Mouse (Mus musculus) left cerebral cortex, postnatal 4 days (tissue): ENCODE measurements around the gene Emc8. TPM values are rescaled to one million over a fixed set of nuclear protein-coding genes. Genes with fewer than 3 reads are reported as not detected.

Experiments
- DNase-seq: peaks from one replicate; pipeline ENCODE4 v3.0.0-alpha.2; 2022
- intact Hi-C: fragments of 180-260 bp; cut with DNase I; formaldehyde crosslinking; loops from one replicate; pipeline ENCODE4 v1.15.1; 2025
- total RNA-seq, 2 experiments: library from RNA; stranded (reverse); gene quantifications; 2 replicates each; pipeline ENCODE4 v1.2.3; 2021

The Emc8 gene
- total RNA-seq, 2 experiments from 2014 or later, result 68.7 to 69.7 TPM

DNA sequence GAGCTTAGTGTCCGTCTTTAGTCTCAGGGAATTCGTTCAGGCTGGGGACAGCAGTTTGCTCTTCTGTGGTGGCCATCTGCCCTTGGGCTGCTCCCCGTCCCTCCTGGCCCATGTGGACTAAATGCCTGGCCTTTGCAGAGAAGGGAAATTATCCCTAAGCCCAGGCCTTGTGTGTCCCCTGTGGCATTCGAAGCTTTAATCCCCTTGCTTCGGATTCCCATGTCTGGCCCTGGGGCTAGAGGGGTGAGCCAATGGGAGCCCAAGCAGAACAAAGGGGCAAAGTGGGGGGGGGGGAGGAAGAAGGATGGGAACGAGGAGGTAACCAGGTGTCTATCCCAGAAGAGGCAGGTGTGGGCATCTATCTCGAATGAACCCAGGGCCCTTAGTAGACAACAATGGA, 20.8 kb downstream of the Emc8 start, which contains the start of gene 1190005I06Rik:
Gene 1190005I06Rik (minus strand): TSS at position 101 of the 400 bp plus-strand sequence.
- DNase-seq, result no peak
- intact Hi-C loops, result no loop called here

DNA sequence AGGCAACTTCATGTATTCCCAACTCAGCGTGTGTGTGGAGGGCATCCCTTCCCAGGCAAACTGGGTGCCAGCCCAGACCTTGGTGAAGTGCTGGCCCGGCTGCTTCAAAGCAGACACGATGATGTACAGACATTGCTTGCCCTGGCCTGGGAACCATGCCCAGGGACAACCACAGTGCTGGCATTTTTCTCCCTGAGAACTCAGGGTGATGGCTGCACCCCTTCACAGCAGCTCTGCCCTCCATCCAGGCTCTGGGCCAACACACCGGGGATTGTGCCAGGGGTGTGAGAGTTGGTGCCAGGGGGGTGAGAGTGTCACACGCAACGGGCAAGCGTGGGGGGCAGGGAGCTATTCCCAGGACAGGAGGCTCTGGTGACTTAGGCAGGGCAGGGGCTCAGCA, 23.7 kb downstream of the Emc8 start:
- intact Hi-C loops, result no loop called here

GRCm38 (mm10) chr8:120642031-120642662, 26.2 kb downstream of the Emc8 start:
- no peak for DNase-seq
- intact Hi-C loops, result no loop called here

More for the DNA sequence above, 23.7 kb downstream of the Emc8 start:
- DNase-seq, result peak; percentile 88

DNA sequence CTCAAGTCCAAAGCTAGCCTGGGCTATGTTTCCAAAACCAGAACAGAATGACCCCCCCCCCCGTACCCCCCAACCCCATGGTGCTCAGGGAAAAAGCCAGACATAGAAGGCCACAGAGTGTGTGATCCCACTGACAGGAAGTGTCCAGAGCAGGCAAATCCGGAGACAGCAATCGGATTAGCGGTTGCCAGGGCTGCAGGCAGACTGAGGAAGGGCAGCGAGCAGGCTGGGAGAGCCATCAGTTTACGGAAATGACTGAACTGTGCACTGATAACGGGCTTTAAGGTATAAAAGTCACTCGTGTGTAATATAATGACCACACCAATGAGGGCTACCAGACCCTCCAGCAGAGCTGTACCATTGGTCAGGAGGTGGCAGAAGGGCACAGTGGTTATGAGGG, 27.1 kb downstream of the Emc8 start:
- intact Hi-C loops, result no loop called here
- no peak for DNase-seq

DNA sequence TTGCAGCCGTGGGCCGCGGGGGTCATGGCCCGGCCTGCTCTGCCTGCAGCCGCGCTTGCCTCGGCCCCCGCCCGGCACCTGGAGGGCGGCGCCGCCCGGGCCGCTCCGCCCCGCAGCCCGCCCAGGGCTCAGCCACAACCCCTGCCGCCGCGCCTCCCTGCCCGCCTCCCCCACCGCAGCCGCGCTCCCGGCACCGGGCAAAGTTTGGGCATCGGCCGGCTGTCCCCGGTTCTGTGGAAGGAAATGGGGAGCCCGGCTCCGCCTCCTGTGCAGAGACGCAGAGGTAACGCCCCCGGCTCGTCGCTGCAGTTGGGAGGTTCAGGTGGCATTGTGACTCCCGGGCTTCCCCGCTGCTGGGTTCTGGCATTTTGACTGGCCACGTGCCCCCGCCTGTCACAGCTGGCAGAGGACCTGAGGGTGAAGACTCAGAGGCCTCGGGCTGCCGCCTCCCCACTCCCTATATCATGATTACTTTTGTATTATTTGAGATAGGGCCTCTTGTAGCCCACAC, 34.0 kb downstream of the Emc8 start:
- DNase-seq, result no peak

GRCm38 (mm10) chr8:120633665-120634271, 34.6 kb downstream of the Emc8 start:
- intact Hi-C loops, result no loop called here
- no peak for DNase-seq

More for the DNA sequence above, 34.0 kb downstream of the Emc8 start:
- intact Hi-C loops, result no loop called here

- no peak for DNase-seq
- intact Hi-C loops, result no loop called here
Measured at GRCm38 (mm10) chr8:120632969-120633664, 35.3 kb downstream of the Emc8 start.

GRCm38 (mm10) chr8:120631441-120632375, 36.7 kb downstream of the Emc8 start:
- peak; percentile 45 for DNase-seq
- intact Hi-C loops, result no loop called here

DNA sequence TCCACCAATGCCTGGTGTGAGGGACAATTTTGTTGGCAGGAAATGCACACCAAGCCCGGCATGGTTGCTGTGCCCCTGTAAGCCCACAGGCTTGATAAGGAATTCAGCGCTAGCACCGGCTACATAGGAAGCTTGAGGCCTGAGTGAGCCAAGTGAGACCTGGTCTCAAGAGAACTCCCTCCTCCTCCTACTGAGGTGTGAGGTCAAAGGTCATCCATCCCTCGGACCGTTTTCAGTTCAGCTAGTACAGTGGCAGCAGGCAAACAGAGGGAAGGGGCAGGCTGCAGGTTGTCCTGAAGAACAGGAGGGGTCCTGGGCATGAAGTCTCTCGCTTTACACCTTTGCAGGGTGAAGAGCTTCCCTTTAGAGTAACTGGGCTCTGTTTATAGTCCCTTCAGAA, 37.5 kb downstream of the Emc8 start:
- intact Hi-C loops, result no loop called here
- no peak for DNase-seq

- DNase-seq, result no peak
- intact Hi-C loops, result no loop called here
Measured at GRCm38 (mm10) chr8:120630031-120630430, 38.3 kb downstream of the Emc8 start.

DNA sequence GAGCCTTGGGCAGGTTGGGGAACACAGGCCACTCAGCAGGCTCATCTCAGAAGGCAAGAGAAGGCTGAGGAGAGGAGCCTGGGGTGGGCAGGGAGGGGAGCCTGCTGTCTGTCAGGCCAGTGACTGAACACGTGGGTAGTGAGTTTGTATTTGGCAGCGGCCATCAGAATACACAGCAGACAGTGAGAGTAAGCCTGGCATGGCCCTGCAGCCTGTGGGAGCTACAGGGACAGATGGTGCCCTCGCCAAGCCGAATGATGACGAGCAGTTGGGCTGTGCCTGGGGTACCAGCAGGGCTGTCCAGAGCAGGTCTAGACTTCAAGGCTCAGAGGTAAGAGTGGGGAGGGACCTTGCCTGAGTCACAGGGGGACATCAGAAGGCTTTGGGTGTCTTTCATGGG, 41.1 kb downstream of the Emc8 start:
- DNase-seq, result peak; percentile 89
- intact Hi-C loops, result no loop called here

DNA sequence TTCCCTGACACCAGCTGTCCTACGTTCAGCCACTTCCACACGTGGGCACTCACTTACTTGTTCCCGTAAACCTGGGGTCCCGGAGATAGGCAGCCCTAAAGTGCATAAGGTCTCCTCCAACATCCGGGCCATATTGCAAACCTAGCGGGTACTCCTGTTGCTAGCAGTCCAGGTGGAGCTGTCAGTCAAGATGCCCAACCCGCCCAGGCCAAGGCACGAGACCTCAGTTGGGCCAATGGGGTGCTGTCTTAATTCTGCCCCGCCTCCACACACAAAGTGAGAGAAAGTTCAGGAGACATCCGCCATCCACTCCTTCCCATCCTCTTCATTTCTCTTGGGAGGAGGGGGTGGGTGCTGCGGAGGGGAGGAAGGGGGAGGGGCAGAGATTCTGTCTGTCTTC, 41.9 kb downstream of the Emc8 start:
- no peak for DNase-seq

GRCm38 (mm10) chr8:120623608-120624007, 44.8 kb downstream of the Emc8 start:
- intact Hi-C loops, result no loop called here
- no peak for DNase-seq

More for the DNA sequence above, 41.9 kb downstream of the Emc8 start:
- intact Hi-C loops, result no loop called here

DNA sequence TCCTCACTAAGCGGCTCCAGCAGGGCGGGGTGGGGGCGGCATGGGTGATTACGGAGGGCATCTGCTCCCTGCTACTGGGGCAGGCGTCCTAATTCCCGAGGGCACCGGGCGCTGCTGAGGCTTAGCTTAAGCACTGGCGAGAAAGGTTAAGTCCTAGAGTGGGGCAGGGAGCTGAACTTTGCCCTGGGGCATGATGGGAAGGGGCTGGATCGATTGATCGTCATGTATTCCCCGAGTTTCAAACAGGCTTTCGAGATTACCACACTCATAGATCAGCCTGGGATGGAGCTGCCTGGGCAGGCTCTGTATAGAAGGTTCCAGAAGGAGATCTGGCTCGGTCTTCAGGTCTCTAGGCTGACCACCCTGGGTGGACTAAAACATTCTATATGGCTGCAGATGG, 46.2 kb downstream of the Emc8 start:
- intact Hi-C loops, result no loop called here
- no peak for DNase-seq

DNA sequence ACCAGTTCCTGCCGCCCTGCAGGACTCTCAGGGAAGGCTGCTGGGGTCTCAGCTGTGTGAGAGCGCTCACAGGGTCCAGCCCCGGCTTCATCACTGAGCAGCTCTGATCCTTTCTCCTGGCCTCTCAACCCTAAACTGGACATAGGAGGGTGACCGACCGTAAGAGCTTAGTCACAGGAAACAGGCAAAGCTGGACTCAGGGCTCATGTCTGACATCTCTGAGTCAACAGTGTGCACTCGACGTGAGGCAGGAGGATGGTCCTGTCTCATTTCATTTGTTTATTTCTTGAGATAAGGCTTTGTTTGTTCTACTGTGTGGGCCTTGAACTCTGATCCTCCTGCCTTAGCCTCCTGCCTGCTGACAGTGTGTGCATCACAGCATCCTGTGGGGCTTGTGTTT, 47.9 kb downstream of the Emc8 start:
- no peak for DNase-seq
- intact Hi-C loops, result no loop called here

DNA sequence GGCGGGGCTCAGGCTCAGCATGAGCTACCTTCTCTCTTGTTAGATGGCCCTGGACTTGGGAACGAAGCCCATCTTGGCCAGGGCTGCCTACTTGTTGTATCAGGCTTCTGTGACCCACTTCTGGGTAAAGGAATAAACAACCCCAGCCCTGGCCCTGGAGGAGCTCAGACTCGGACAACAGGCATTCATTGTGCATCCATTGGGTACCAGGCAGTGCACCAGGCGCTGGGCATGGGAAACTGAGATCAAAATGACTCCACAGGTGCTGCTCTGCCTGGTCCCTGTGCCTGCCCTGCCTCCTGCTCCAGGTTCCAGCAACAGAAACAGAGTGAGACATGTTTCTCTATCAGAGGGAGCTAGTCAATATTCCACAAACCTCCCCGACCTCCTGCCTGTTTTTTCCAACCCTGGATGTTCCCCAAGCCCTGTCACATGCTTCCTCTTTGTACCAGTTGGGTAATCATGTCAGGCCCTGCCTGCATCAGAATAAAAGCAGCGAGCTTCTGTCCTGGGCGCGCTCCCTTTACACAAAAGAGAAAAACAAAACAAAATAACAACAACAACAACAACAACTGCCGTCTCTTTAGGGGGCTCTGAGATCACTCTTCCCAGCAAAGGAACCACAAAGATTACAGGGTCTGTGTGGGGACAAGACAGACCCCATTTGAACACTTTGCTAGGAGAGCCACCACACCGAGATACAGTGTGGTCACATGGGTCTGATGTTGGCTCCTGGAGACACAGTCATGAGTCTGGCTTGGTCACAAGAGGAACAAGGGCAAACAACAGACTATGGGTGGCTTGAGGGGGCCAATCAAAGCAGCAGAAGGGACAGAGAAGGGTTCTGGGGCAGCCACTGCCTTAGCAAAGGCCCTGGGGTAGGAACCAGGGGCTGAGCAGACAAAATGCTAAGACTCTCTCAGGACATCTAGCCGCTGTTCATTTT, 48.9 kb downstream of the Emc8 start:
- no peak for DNase-seq
- intact Hi-C loops, result no loop called here

- peak; percentile 73 for DNase-seq
- intact Hi-C loops, result no loop called here
Measured at GRCm38 (mm10) chr8:120618110-120618509, 50.3 kb downstream of the Emc8 start.

DNA sequence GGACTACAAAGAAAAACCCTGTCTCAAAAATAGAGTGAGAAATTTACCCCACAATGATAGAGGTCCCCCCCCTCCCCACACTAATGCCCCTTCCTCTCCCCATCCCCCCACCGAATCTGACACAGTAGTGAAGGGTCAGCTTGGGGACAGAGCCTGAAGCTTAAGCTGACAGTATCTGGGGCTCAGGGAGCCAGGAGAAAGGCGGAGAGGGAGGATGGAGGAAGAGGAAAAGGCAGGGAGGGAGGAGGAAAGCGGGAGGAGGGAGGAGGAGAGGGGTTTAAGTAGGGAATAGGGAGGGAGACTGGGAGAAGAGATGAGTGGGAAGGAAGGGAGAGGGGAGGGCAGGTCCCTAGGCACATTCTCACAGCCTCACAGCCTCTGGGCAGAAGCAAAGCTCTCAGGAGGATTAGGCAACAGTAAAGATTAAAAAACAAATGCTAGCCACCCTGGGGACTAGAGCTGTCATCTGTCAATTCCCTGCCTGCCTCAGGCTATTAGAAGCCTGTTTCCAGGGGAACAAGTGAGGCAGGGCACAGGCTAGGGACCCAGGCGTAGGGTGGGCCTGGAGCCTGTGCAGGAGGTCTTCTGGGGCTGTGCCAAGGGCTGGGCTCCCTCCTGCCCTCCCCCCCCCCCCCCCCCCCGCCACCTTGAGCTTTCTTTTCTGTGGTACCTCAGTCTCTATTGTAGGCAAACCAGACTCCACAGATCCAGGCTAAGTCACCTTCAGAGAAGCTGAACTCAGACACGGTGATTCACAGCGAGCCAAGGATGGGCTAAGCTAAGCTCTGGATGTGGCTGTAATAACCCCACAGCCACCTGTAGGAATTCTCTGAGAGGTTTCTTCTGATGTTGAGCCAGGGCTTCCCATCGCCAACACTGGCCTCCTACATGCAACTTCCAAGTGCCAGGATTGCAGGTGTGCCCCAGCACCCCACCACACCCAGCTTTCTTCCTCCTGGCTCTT, 51.4 kb downstream of the Emc8 start:
- DNase-seq, result no peak
- intact Hi-C loops, result no loop called here
